Mouse (Mus musculus) intestine, embryonic 14.5 days (tissue): ENCODE results near the gene Usp5. TPM values are rescaled to one million over a fixed set of nuclear protein-coding genes. Genes with fewer than 3 reads are reported as not detected.
"Not testable (repeated sequence)": the region's sequence is repeated elsewhere in the genome, so short reads cannot be mapped to it uniquely, and the experiment has no call there.

Source experiments
- ATAC-seq: fragments of 200-750 bp; cut with Nextera tagmentation; replicated peaks from 2 replicates; pipeline ENCODE4 v1.8.0; 2017; ENCODE audit warnings: low read depth, moderate number of reproducible peaks, moderate TSS enrichment, moderate library complexity; ENCODE audit not compliant: low FRiP score, low TSS enrichment
- DNase-seq: peaks from one replicate; pipeline ENCODE4 v3.0.0-alpha.2; 2018; ENCODE audit warnings: low spot score
- H3K27ac ChIP-seq: fragments of 300-500 bp; sonication (generic); 2 replicates; pipeline ENCODE4 v1.5.1; 2014; ENCODE audit warnings: low read depth, mild to moderate bottlenecking, control low read depth
- H3K27me3 ChIP-seq: fragments of 300-500 bp; sonication (generic); replicated peaks from 2 replicates; pipeline ENCODE4 v1.6.1; 2014; ENCODE audit warnings: low read length, control low read depth; ENCODE audit not compliant: control insufficient read depth, insufficient read depth
- H3K36me3 ChIP-seq: fragments of 300-500 bp; sonication (generic); 2 replicates; pipeline ENCODE4 v1.6.1; 2014; ENCODE audit warnings: low read length, control low read depth; ENCODE audit not compliant: control insufficient read depth, insufficient read depth
- H3K4me1 ChIP-seq: fragments of 300-500 bp; sonication (generic); replicated peaks from 2 replicates; pipeline ENCODE4 v1.6.1; 2014; ENCODE audit warnings: low read length, control low read depth, mixed read lengths; ENCODE audit not compliant: control insufficient read depth, insufficient read depth
- H3K4me2 ChIP-seq: fragments of 300-500 bp; sonication (generic); 2 replicates; pipeline ENCODE4 v1.6.1; 2014; ENCODE audit warnings: low read length
- H3K4me3 ChIP-seq: fragments of 300-500 bp; sonication (generic); 2 replicates; pipeline ENCODE4 v1.5.1; 2014; ENCODE audit warnings: low read depth, low read length, control low read depth, mixed read lengths
- H3K9ac ChIP-seq: fragments of 300-500 bp; sonication (generic); 2 replicates; pipeline ENCODE4 v1.6.1; 2014; ENCODE audit warnings: mild to moderate bottlenecking, low read length
- H3K9me3 ChIP-seq: fragments of 300-500 bp; sonication (generic); 2 replicates; pipeline ENCODE4 v1.6.1; 2016; ENCODE audit warnings: low read length, control low read depth; ENCODE audit not compliant: control insufficient read depth
- WGBS: fragments of 180-500 bp; shearing (Covaris S2); extraction: QIAGEN DNeasy Blood & Tissue Kit; methylation state at CpG from one replicate; pipeline ENCODE4 v1.1.7; 2014; 5-methylcytosine and 5-hydroxymethylcytosine counted together
- polyA plus RNA-seq: library from polyadenylated mRNA; unstranded; fragments of >200 nt; fragmentation: Nextera tagmentation; extraction: Ambion mirVana; gene quantifications from 2 replicates; pipeline ENCODE4 v1.2.1, GENCODE M21; 2014

Gene Usp5
- polyA plus RNA-seq, 1 experiment from 2014 or later, result 126 TPM

- no peak for DNase-seq
- Histone ChIP-seq H3K9ac (no peak overlapping the region), H3K27ac (no peak overlapping the region), H3K27me3 (no peaks in the 10 kb centered on the region), H3K4me2 (no peak overlapping the region), H3K4me3 (no peak overlapping the region), H3K4me1 (peaks cover 38% of the 10 kb centered on the region), H3K9me3 (no peaks in the 10 kb centered on the region), H3K36me3 (peaks cover 40% of the 10 kb centered on the region)
- 83% methylated on average over 4 of the region's 4 CpGs for WGBS
- ATAC-seq, result no peak
These were observed 17.9 kb downstream of the Usp5 start for GRCm38 (mm10) chr6:124811403-124811665.

DNA sequence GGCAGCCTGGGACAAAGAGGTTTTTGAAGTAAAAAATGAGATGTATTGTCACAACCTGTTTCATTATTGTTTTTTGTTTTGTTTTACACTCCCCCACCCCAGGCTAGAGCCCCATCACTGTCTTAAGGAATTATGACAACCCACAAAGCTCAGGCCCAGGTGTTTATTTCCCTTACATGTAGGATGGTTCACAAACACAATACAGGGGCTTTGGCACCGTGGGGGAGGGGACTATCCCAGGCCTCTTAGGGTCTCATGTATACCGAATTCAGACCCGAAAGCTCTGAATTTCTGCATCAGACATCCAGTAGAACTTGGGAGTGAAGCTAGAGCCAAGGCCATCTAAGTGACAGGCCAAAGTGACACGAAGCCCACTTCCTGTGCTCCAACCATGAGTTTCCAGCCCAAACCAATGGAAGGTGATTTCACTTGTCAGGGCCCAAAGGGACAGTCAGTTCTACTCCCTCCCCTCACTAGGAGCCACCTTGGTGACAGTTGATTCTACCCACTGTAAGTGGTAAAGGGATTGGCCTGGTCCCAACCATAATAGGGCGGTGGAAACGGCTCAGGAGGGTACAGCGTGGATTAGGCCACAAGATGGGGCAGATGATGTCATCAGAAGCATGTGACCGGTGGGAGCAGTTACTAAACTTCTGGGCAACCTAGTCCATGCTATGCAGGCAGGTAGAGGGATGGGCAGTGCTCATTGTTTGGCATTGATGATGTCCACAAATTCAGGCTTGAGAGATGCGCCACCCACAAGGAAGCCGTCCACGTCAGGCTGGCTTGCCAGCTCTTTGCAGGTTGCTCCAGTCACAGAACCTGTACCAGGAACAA lies 18.5 kb downstream of the Usp5 start:
- H3K27ac ChIP-seq, H3K9me3 ChIP-seq, H3K27me3 ChIP-seq, H3K4me2 ChIP-seq, H3K9ac ChIP-seq, ATAC-seq, H3K4me3 ChIP-seq, DNase-seq: not testable (repeated sequence)
- Histone ChIP-seq H3K4me1 (peaks cover 43% of the 10 kb centered on the region), H3K36me3 (peaks cover 35% of the 10 kb centered on the region)
- WGBS, result 82% methylated on average over 10 of the region's 11 CpGs

DNA sequence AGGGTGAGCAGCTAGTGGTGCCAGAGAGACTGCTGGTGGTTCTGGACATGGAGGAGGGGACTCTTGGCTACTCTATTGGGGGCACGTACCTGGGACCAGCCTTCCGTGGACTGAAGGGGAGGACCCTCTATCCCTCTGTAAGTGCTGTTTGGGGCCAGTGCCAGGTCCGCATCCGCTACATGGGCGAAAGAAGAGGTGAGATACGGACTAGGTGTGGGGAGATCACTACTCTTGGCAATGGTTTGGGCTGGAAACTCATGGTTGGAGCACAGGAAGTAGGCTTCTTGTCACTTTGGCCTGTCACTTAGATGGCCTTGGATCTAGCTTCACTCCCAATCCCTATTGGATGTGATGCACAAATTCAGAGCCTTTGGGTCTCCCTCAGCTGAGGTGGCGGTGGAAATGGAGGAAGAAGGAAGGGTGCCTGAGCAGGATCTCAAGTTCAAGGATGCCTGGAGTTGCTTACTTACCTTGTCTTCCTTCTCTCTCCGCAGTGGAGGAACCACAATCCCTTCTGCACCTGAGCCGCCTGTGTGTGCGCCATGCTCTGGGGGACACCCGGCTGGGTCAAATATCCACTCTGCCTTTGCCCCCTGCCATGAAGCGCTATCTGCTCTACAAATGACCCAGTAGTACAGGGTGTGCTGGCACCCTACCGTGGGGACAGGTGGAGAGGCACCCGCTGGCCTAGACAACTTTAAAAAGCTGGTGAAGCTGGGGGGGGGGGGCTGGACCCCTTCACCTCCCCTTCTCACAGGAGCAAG lies 19.3 kb downstream of the Usp5 start:
- Histone ChIP-seq H3K27me3 (no peaks in the 10 kb centered on the region), H3K4me1 (peaks cover 44% of the 10 kb centered on the region), H3K36me3 (peaks cover 27% of the 10 kb centered on the region), H3K4me2 (peak overlapping the region; percentile 98), H3K27ac (peak overlapping the region; percentile 92), H3K9ac (peak overlapping the region; percentile 67), H3K4me3 (peak overlapping the region; percentile 57), H3K9me3 (no peaks in the 10 kb centered on the region)
- WGBS, result 43% methylated on average over 14 of the region's 14 CpGs
- ATAC-seq, result peak; percentile 0; the same call in 1 of the 2 replicates
- no peak for DNase-seq

GRCm38 (mm10) chr6:124809052-124809774 lies 20.1 kb downstream of the Usp5 start:
- peak overlapping the region; percentile 98 for H3K4me2 ChIP-seq
- H3K36me3 ChIP-seq, result peaks cover 26% of the 10 kb centered on the region
- peaks cover 37% of the 10 kb centered on the region for H3K4me1 ChIP-seq
- H3K9ac ChIP-seq, result peak overlapping the region; percentile 67
- ATAC-seq (peak; percentile 5), DNase-seq (peak; percentile 91)
- H3K9me3 ChIP-seq, result no peaks in the 10 kb centered on the region
- peak overlapping the region; percentile 57 for H3K4me3 ChIP-seq
- H3K27me3 ChIP-seq, result no peaks in the 10 kb centered on the region
- H3K27ac ChIP-seq, result peak overlapping the region; percentile 92
- WGBS, result 0% methylated on average over 35 of the region's 35 CpGs

- Histone ChIP-seq H3K9ac (peak within 1 kb of the TSS; percentile 67), H3K27ac (peak within 1 kb of the TSS; percentile 92), H3K9me3 (no peaks in the 10 kb centered on the region), H3K27me3 (no peaks in the 10 kb centered on the region), H3K4me1 (peaks cover 36% of the 10 kb centered on the region), H3K4me3 (peak within 1 kb of the TSS; percentile 57), H3K4me2 (peak within 1 kb of the TSS; percentile 98), H3K36me3 (peaks cover 26% of the 10 kb centered on the region)
- DNase-seq (peak; percentile 88), ATAC-seq (peak; percentile 38)
- whole genome bisulfite sequencing, result 2% methylated on average over 29 of the region's 29 CpGs
These were observed 20.8 kb downstream of the Usp5 start, which contains the start of gene Spsb2 for GRCm38 (mm10) chr6:124808358-124809012. Gene Spsb2 (plus strand): TSS chr6:124808661.

DNA sequence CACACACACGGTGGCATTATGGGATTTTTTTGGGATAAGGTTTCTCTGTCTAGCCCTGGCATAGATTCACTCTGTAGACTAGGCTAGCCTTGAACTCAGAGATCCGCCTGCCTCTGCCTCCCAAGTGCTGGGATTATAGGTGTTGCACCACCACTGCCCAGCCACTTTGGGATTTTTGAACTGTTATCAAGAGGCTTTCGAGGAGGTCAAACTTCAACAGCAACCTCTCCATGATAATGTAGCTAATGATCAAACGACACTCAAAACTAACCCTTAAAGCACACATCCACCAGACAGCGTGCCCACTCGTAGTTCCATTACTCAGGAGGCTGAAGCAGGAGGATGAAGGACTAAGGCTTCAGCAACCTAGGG lies 21.3 kb downstream of the Usp5 start:
- no peaks in the 10 kb centered on the region for H3K9me3 ChIP-seq
- peak overlapping the region; percentile 30; the same call in 1 of the 2 replicates for H3K9ac ChIP-seq
- H3K4me2 ChIP-seq, result peak overlapping the region; percentile 98
- H3K27me3 ChIP-seq, result no peaks in the 10 kb centered on the region
- peaks cover 26% of the 10 kb centered on the region for H3K36me3 ChIP-seq
- DNase-seq (no peak), ATAC-seq (no peak)
- peak overlapping the region; percentile 92 for H3K27ac ChIP-seq
- H3K4me3 ChIP-seq, result peak overlapping the region; percentile 57
- peaks cover 35% of the 10 kb centered on the region for H3K4me1 ChIP-seq
- WGBS, result 69% methylated on average over 6 of the region's 6 CpGs

DNA sequence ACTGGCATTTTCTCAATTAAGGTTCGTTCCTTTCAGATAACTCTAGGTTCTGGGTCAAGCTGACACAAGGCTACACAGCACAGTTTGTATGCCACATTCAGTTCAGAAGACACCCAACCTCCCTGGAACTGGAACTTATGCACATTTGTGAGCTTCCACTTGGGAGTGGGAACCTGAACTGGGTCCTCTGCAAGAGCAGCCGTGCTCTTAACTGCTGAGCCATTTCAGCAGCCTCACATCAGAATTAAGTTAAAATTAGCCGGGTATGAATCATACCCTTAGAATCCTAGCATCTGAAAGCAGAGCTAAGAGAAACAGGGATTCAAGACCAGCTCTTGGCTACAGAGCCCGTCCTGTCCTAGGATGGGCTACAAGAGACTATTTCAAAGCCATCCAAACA lies 21.9 kb downstream of the Usp5 start:
- peaks cover 29% of the 10 kb centered on the region for H3K4me1 ChIP-seq
- no peak for DNase-seq
- H3K27ac ChIP-seq, result no peak overlapping the region
- no peak for ATAC-seq
- no peak overlapping the region for H3K9ac ChIP-seq
- no peak overlapping the region for H3K4me2 ChIP-seq
- WGBS, result 88% methylated on average over 4 of the region's 4 CpGs
- no peak overlapping the region for H3K4me3 ChIP-seq
- peaks cover 22% of the 10 kb centered on the region for H3K36me3 ChIP-seq
- H3K27me3 ChIP-seq, result no peaks in the 10 kb centered on the region
- no peaks in the 10 kb centered on the region for H3K9me3 ChIP-seq
